Mouse (Mus musculus) embryonic facial prominence, embryonic 11.5 days (tissue): ENCODE data around the gene Zfp341. TPM values are rescaled to one million over a fixed set of nuclear protein-coding genes. Genes with fewer than 3 reads are reported as not detected.

Source experiments
- ATAC-seq: fragments of 200-750 bp; cut with Nextera tagmentation; replicated peaks from 2 replicates; pipeline ENCODE4 v1.8.0; 2017; ENCODE audit warnings: low read depth; ENCODE audit not compliant: insufficient number of reproducible peaks, low FRiP score, low TSS enrichment
- DNase-seq: peaks from one replicate; pipeline ENCODE4 v3.0.0-alpha.2; 2015; ENCODE audit warnings: low spot score
- H3K27ac ChIP-seq: fragments of 300-500 bp; sonication (generic); replicated peaks from 2 replicates; pipeline ENCODE4 v1.5.1; 2014; ENCODE audit warnings: mild to moderate bottlenecking, low read depth, low read length, control low read depth
- H3K27me3 ChIP-seq: fragments of 300-500 bp; sonication (generic); 2 replicates; pipeline ENCODE4 v1.6.1; 2014; ENCODE audit warnings: mild to moderate bottlenecking, low read length, moderate library complexity, mixed read lengths; ENCODE audit not compliant: control insufficient read depth, insufficient read depth
- H3K36me3 ChIP-seq: fragments of 300-500 bp; sonication (generic); replicated peaks from 2 replicates; pipeline ENCODE4 v1.6.1; 2014; ENCODE audit warnings: low read depth, mild to moderate bottlenecking, low read length, moderate library complexity, mixed read lengths; ENCODE audit not compliant: control insufficient read depth, insufficient read depth
- H3K4me1 ChIP-seq: fragments of 300-500 bp; sonication (generic); 2 replicates; pipeline ENCODE4 v1.6.1; 2014; ENCODE audit warnings: low read length, mixed read lengths; ENCODE audit not compliant: control insufficient read depth, insufficient read depth
- H3K4me2 ChIP-seq: fragments of 300-500 bp; sonication (generic); 2 replicates; pipeline ENCODE4 v1.6.1; 2014; ENCODE audit warnings: low read depth, mild to moderate bottlenecking, control low read depth, low read length, moderate library complexity
- H3K4me3 ChIP-seq: fragments of 300-500 bp; sonication (generic); 2 replicates; pipeline ENCODE4 v1.5.1; 2014; ENCODE audit warnings: low read depth, low read length, control low read depth
- H3K9ac ChIP-seq: fragments of 300-500 bp; sonication (generic); replicated peaks from 2 replicates; pipeline ENCODE4 v1.6.1; 2014; ENCODE audit warnings: mild to moderate bottlenecking, control low read depth, low read length
- H3K9me3 ChIP-seq: fragments of 300-500 bp; sonication (generic); replicated peaks from 2 replicates; pipeline ENCODE4 v1.6.1; 2016; ENCODE audit warnings: mild to moderate bottlenecking, low read length, inconsistent platforms, mixed read lengths; ENCODE audit not compliant: control insufficient read depth
- WGBS: fragments of 180-500 bp; shearing (Covaris S2); extraction: QIAGEN DNeasy Blood & Tissue Kit; methylation state at CpG from one replicate; pipeline ENCODE4 v1.1.7; 2014; 5-methylcytosine and 5-hydroxymethylcytosine counted together
- polyA plus RNA-seq: library from polyadenylated mRNA; unstranded; fragments of >200 nt; fragmentation: Nextera tagmentation; extraction: Ambion mirVana; gene quantifications from 2 replicates; pipeline ENCODE4 v1.2.1, GENCODE M21; 2014

Gene Zfp341
- polyA plus RNA-seq, 1 experiment from 2014 or later: 0.60 TPM

DNA sequence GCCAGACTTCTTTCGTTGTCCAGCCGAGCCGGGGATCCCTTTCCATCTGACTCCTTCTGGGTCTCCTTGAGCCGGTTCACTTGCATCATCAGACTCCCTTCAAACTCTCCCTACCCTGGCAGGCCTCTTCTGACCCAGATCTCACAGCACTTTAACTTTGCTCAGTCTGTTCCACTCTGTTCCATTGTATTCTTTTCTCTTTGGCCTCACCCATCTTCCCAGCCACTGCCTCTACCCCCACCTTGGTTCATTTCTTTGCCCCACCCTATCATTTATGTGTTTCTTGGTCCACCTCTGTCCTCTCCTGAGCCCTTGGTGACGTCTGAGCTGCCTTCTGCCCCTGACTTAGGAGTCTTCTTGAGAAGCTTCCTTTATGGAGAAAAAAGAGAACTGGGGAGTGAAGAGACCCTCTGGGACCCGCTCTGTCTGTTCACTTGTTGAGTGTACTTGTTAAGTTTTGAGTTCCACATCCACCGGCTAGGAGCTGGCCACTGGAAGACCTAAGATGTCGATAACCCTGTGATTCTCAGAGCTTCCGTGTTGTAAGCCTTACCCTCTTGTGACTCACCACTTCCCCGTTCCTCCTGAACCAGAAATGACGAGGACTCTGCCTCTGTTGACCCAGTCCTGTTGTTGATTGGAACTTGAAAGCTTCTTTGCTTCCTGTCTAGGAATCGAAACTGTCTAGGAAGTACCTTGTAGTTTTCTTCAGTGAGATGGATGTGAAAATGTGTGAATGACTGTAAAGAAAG, 44.6 kb downstream of the Zfp341 start:
- Histone ChIP-seq H3K4me2 (peak overlapping the region; percentile 69), H3K4me3 (peak overlapping the region; percentile 88), H3K9ac (peak overlapping the region; percentile 90), H3K27me3 (no peaks in the 10 kb centered on the region), H3K36me3 (no peaks in the 10 kb centered on the region), H3K27ac (0 out of 2 replicates have a peak overlapping the region, but pooled peaks have one; percentile 56), H3K4me1 (no peaks in the 10 kb centered on the region), H3K9me3 (no peaks in the 10 kb centered on the region)
- WGBS: 13% methylated on average over 12 of the region's 12 CpGs
- ATAC-seq: 0 out of 2 replicates have a peak, but pooled peaks have one; percentile 1
- no peak for DNase-seq

DNA sequence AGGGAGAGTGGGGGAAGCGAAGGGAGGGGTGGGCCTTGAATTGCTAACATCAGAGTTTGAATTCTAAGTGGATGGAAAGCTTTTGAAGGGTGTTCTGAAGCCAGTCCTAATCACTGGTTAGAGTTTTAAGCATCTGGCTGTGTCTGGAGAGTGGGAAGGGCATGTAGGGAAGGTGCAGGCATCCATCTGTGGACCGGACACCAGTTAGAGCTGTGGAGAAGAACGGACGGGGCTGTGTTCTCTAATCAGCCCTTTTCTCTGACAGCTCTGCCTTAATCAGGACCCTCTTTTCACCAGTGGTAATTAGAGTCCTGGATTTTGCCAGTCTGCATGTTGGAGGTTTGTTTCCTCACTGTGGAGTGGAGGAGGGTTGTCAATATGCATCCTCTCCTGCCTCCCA, 46.0 kb downstream of the Zfp341 start:
- ATAC-seq (no peak), DNase-seq (no peak)
- 78% methylated on average over 4 of the region's 4 CpGs for WGBS
- H3K9me3 ChIP-seq: no peaks in the 10 kb centered on the region
- no peak overlapping the region; the same call in 1 of the 2 replicates for H3K9ac ChIP-seq
- H3K27me3 ChIP-seq: no peaks in the 10 kb centered on the region
- H3K36me3 ChIP-seq: no peaks in the 10 kb centered on the region
- no peak overlapping the region for H3K27ac ChIP-seq
- H3K4me3 ChIP-seq: no peak overlapping the region
- H3K4me2 ChIP-seq: no peak overlapping the region
- H3K4me1 ChIP-seq: no peaks in the 10 kb centered on the region

DNA sequence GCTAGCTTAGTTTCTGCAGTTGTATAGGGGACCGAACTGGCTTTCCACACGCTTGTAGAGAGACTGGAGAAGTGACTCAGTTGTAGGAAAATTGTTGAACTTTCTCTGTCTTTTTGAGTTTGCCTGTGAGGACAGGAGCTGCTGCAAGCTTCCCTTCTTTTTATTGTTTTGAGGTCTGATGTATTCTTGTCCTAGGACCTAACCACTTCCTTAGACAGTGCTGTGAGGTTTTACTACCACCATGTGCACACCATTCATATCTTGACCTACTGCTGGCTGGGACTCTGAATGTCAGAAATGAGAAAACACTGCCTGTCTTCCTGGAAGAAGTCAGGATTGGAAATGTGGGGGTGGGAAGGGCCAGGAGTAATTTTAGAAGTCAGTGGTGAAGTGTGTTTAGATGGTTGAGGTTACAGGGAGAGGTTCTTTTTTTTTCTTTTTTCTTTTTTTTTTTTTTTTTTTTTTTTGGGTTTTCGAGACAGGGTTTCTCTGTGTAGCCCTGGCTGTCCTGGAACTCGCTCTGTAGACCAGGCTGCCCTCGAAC, 46.5 kb downstream of the Zfp341 start:
- Histone ChIP-seq H3K9ac (no peak overlapping the region), H3K36me3 (no peaks in the 10 kb centered on the region), H3K4me3 (no peak overlapping the region), H3K4me1 (no peaks in the 10 kb centered on the region), H3K9me3 (no peaks in the 10 kb centered on the region), H3K4me2 (no peak overlapping the region), H3K27ac (no peak overlapping the region), H3K27me3 (no peaks in the 10 kb centered on the region)
- WGBS: 72% methylated on average over 5 of the region's 5 CpGs
- DNase-seq (no peak), ATAC-seq (no peak)

DNA sequence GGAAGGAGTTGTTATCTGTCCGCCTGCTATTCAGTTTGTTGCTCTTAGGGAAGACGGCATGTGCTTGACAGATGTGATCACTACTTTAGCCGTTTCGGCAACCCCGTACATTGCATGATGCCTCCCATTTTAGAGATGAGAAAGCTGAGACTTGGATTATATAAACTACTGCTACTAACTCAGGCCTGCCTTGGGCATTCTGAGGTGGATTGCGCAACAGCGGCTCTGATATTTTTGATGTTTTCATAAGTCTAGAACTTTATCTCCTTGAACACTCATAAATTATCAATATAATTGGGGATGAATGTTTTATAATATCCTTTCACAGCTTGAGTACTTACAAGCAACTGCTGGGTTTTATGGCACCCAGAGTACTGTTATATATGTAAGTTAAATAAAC, 55.6 kb downstream of the Zfp341 start:
- H3K9me3 ChIP-seq: no peaks in the 10 kb centered on the region
- no peak overlapping the region for H3K4me2 ChIP-seq
- DNase-seq: no peak
- no peak overlapping the region for H3K4me3 ChIP-seq
- no peaks in the 10 kb centered on the region for H3K36me3 ChIP-seq
- 61% methylated on average over 7 of the region's 7 CpGs for WGBS
- ATAC-seq: no peak
- H3K27ac ChIP-seq: no peak overlapping the region
- H3K27me3 ChIP-seq: no peaks in the 10 kb centered on the region
- no peaks in the 10 kb centered on the region for H3K4me1 ChIP-seq
- no peak overlapping the region for H3K9ac ChIP-seq

DNA sequence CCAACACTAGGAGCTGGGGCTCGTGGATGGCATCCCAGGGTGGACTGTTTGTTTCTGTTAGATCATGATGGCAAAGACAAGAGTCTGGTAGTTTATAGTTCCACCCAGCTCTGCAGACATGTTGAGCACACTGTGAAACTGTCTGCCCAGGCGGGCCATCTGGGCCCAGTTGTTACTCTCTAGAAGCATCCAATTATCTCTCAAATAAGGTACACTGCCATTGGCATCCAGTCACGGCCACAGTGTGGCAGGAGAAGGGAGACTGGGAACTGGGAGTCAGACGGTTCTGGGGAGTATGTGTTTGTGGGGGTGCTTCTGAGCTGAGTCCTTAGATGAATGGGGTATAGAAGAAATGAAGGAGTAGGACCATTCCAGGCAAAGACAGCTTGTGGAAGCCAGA, 57.0 kb downstream of the Zfp341 start:
- no peaks in the 10 kb centered on the region for H3K4me1 ChIP-seq
- no peak overlapping the region for H3K27ac ChIP-seq
- H3K9ac ChIP-seq: no peak overlapping the region
- no peaks in the 10 kb centered on the region for H3K27me3 ChIP-seq
- 79% methylated on average over 4 of the region's 4 CpGs for WGBS
- H3K36me3 ChIP-seq: no peaks in the 10 kb centered on the region
- no peak overlapping the region for H3K4me3 ChIP-seq
- ATAC-seq (no peak), DNase-seq (no peak)
- no peak overlapping the region for H3K4me2 ChIP-seq
- H3K9me3 ChIP-seq: no peaks in the 10 kb centered on the region

DNA sequence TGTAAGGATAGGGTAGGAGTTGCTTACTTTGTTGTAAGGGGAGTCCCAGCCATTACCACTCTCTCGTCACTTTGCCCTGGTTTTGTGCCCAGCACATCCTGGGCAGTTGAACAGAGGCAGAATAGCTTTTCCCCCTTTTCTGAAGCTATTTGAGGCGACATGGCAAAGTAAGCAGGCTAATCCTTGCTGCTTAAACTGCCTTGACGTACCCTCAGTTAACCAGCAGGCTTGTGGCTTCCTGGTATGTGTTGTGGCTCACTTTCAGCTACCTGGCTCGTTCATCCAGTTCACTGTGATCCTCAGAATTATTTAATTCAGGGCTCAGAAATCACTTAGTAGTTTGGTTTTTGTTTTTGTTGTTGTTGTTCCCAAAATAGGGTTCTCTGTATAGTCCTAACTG, 57.6 kb downstream of the Zfp341 start:
- Histone ChIP-seq H3K27ac (no peak overlapping the region), H3K36me3 (no peaks in the 10 kb centered on the region), H3K27me3 (no peaks in the 10 kb centered on the region), H3K4me2 (no peak overlapping the region), H3K9me3 (no peaks in the 10 kb centered on the region), H3K4me3 (no peak overlapping the region), H3K4me1 (no peaks in the 10 kb centered on the region), H3K9ac (no peak overlapping the region)
- ATAC-seq: no peak
- WGBS: 83% methylated on average over 4 of the region's 4 CpGs
- no peak for DNase-seq

DNA sequence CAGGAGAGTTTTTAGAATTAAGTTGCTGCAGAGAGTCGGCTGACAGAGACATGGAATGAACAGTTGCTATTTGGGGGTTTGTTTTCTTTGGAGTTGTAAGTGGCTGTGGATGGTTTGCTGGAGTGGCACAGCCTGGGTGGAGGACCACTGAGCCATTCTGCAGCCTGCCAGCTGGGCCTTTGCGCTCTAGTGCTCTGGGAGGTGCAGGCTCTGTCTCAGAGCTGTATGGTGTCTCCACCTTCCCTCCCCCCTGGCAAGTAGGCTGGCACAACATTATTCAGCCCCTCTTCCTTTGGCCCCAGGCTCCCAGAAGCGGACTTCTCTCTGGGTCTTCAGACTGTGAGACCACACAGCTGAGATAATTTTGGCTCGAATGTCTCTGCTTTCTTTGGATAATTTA, 60.9 kb downstream of the Zfp341 start:
- H3K9ac ChIP-seq: no peak overlapping the region
- H3K9me3 ChIP-seq: no peaks in the 10 kb centered on the region
- DNase-seq (peak; percentile 53), ATAC-seq (no peak)
- no peak overlapping the region for H3K4me3 ChIP-seq
- H3K27ac ChIP-seq: no peak overlapping the region
- H3K4me1 ChIP-seq: 0 out of 2 replicates have a peak, but pooled peaks cover 2% of the 10 kb centered on the region
- 59% methylated on average over 4 of the region's 4 CpGs for WGBS
- H3K36me3 ChIP-seq: no peaks in the 10 kb centered on the region
- H3K27me3 ChIP-seq: no peaks in the 10 kb centered on the region
- H3K4me2 ChIP-seq: no peak overlapping the region
